Mouse (Mus musculus): ENCODE measurements around the gene Ppp1ca.

Gene Ppp1ca

DNA sequence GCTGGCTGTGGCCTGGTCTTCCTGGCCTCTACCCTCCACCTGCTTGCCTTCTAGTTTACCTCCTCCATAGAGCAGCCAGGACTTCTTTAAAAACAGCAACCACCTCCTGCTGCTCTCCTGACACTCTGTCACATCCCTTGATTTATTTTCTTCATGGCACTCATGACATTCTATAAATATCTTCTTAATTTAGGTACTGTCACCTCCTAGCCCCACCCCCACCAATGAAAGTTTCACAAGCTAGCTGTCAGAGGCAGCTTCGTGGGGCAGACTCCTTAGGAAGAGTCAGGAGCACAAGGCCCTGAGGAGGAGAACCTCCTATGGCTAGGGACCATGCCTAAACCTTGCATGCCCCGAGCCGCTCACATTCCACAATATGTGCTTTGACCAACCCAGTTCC lies 4.6 kb upstream of the Ppp1ca start:
- DNase-seq (ENCODE audit: low spot score) = no peak

DNA sequence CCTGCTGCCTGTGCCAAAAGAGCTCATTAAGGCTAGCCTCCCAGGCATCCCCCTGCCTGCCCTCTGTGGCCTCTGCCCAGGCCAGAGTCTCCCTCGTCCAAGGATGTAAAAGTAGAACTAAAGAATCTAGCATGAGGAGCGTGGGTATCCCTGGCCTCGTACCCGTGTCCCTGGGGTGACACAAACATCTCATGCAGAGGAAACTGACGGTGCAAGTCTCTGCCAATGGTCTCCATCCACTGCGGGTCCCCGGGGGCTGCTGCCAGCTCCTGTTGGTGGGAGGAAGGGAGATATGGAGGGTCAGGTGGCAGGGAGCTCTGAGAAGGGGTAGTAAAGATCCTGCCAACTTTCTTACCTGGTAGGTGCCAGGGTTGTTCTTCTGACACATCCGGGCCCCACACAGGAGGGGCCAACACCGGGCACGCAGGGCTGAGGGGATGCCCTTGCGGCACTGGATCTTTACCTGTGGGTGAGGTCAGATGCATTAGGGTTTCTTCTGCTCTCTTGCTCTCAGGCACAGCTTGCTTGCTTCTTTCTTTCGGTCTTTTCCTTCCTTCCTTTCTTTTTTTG lies 2.7 kb upstream of the Ppp1ca start:
- no peak for DNase-seq (ENCODE audit: low spot score)

DNA sequence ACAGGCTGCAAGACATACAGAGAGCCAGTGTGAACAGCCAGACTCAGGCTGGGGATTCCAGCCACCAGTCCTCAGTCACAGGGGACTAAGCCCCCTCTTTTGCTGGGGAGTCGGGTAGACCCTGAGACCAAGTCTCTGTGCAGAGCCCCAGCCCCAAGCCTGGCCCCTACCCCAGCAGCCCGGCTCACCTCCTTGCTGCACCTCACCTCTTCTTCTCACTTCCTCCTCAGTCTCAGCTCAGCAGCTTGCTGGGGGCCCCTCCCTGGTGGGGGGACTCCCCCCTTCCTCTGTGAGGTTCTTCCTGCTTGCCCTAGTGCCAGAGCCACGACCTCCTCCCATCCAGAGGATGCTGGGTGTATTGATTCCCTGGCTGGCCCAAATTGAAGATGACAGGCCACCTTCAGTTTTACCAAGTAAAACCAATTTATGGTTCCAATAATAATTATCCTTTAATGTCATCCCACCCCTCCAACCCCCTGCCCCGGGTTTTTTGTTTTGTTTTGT lies 982 bp upstream of the Ppp1ca start, which contains the start of gene Tbc1d10c:
Gene Tbc1d10c (minus strand): TSS at position 454 of the 504 bp plus-strand sequence.
- no peak for DNase-seq (ENCODE audit: low spot score)

DNA sequence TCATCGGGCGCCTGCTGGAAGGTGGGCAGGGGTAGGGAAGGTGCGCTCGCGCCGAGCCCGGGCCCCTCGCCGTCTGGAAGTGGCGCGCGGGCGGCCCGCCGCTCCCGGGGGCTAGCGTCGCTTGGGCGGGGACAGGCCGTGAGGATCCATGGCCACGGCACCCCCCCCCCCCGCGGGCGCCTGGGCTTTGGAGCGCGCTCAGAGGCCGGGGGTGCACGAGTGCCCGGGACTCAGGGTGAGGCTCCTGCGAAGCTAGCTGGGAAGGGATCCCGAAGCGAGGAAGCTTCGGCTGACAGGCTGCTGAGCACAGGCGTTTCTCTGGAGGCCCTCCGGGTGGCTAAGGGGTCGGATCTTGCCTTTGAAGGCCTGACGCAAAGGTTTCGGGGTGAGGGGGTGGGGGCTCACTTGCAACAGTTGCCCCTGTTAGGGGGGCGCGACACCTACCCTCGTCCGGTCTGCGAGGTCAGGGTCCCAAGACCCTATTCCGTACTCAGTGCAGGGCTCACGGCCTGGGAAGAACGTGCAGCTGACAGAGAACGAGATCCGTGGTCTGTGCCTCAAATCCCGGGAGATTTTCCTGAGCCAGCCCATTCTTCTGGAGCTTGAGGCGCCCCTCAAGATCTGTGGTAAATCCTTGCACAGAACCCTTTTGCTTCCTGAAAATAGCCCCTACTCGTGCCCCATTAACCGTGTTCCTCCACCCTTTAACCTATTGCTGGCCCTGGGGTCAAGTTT lies 553 bp downstream of the Ppp1ca start:
- no peak for DNase-seq (ENCODE audit: low spot score)

DNA sequence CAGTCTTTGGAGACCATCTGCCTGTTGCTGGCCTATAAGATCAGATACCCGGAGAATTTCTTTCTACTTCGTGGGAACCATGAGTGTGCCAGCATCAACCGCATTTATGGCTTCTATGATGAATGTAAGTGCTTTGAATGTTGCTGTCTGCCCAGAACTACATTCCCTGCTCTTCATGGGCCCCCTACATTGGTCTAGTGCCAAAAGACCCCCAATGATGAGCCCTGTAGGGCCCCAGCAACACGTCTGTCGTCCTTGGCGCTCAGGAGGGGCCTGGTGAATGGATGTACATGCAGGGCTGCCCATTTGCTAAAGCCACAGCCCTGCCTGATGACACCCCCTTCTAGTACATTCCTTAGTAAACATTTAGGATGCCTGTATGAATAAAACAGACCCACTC lies 1.3 kb downstream of the Ppp1ca start:
- no peak for DNase-seq (ENCODE audit: low spot score)

DNA sequence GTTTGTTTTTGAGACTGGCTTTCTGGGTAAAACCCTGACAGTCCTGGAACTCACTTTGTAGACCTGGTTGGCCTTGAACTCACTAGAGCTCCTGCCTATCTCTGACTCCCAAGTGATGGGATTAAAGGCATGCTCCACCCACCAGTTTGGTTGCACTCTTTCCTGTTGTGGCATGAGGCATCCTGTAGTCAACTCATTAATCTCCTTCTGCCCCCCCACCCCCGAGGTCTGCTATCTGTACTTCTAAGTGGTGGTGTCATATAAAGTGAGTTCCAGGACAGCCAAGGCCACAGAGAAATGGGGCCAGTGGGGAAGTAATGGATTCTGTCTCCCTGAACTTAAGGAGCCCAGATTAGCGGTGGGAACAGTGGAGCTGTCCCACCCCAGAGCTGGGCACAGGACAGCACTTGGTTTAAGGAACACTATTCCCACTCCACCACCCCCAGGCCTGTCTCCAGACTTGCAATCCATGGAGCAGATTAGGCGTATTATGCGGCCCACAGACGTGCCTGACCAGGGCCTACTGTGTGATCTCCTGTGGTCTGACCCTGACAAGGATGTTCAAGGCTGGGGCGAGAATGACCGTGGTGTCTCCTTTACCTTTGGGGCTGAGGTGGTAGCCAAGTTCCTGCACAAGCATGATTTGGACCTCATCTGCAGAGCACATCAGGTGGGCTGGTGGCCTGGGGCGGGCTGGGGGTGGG lies 2.3 kb downstream of the Ppp1ca start:
- no peak for DNase-seq (ENCODE audit: low spot score)

DNA sequence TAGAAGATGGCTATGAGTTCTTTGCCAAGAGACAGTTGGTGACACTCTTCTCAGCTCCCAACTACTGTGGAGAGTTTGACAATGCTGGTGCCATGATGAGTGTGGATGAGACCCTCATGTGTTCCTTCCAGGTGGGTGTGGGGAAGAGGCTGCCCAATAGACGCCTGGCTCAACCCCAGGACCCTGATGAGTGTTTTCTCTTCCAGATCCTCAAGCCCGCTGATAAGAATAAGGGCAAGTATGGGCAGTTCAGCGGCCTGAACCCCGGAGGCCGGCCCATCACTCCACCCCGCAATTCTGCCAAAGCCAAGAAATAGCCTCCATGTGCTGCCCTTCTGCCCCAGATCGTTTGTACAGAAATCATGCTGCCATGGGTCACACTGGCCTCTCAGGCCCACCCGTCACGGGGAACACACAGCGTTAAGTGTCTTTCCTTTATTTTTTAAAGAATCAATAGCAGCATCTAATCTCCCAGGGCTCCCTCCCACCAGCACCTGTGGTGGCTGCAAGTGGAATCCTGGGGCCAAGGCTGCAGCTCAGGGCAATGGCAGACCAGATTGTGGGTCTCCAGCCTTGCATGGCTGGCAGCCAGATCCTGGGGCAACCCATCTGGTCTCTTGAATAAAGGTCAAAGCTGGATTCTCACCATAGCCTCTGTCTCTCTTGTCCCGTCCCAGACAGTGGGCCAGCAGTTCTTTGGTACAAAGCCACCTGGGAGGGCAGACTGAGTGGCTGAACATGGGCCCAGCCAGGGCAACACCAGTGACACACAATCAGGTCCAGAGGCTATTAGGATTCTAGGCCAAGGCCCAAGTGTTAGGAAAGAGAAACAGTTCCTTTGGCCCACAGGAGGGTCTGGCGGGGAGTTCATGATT lies 3.1 kb downstream of the Ppp1ca start:
- no peak for DNase-seq (ENCODE audit: low spot score)

DNA sequence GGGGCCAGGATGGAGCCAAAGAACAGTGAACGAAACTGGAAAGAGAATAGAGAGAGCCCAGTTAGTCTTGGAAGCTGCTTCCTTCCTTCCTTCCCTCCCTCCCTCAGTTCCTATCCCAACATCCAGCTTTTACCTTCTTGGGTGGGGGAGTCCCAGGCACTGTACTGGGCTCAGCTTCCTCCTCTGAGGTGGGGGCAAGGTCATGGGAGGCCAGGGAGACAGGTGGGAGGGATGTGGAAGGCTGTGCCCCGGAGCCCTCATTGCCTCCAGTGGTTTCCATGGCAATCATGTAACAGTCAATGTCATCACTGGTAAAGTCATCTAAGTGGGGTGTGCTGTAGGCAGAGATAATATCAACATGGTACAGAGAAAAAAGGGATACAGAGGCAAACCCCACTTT lies 4.2 kb downstream of the Ppp1ca start:
- no peak for DNase-seq (ENCODE audit: low spot score)

DNA sequence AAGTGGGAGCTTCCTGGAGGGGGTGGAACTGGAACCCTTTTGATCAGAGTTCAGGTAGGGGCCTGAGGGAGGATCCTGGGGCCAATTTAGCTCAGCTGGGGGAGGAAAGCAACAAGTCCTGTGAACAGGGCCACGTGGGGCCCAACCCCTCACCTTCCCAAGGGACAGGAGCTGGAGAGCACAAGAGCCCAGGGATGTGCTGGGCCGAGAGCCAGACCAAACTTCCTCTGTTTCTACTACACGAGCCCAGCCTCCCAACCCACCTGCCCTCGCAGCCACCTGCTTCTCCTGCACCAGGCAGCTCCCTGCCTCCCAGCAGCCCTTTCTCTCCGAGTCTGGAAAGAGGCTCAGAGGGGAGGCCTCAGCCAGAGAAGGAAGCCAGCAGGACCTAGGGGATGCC lies 4.7 kb downstream of the Ppp1ca start:
- DNase-seq (ENCODE audit: low spot score) = no peak

DNA sequence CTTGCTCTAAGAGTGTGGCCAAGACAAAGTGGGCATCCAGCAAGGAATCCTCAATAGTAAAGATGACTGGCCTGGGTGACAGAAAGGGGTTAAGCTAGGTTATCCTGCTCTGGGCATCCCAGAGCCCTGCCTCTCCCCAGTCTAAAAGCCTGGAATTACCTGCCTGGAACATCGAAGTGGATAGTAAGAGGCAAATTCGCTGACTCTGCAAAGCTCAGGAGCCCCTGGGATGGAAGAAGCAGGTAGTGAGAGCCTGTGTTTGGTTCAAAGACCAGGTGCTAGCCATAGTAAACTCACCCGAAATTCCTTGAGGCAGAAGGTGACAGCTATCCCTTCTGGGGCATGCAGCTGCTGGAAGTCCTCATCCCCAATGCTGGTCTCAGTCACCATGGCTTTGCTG lies 5.3 kb downstream of the Ppp1ca start:
- no peak for DNase-seq (ENCODE audit: low spot score)

DNA sequence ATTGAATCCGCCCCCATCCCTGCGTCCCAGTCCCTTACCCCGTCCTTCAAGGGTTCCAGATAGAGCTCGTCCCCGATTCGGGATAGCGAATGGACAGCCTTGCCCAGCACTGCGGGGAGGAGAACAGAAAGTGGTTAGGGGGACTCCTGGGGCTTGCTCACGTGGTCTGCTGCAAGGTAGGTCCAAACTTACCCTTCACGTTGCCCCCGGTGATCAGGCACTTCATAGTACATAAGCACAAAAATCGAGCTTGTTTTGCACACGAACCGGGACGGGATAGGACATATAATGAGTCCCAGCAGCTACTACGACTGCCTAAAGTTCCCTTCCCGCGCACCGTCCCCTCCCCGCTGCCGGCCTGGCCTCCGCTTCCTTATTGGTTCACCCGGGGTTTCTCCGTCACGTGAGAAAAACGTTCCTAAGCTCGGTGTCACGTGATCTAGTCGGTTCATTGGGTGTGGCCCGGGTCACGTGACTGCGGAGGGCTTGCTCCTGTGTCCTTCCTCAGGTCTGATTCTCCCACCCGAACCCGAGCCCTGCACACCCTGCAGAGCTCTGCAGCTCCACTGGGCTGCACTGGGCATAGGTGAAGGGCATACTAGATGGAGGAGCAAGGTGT lies 9.5 kb downstream of the Ppp1ca start, which contains the start of gene Rad9a:
Gene Rad9a (minus strand): TSS at position 372 of the 619 bp plus-strand sequence.
- peak; percentile 93 for DNase-seq (ENCODE audit: low spot score)

DNA sequence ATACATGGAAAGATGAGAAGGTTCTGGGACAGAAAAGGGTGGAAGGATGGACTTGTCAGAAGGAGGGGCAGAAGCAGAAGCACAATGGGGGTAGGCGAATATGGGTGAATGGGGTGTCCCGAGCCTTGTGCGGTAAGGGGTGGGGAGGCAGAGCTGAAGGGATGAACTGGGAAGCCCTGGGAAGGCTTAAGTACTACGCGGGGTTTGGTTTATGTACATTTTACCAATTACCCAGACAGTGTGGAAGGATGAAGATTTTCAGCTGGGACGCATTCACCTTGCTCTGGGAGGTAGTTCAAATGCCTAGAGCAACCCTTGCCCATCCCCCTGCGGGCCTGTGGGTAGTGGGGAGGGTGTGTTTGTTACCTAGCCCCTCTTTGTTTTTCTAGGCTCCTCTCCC lies 10.3 kb downstream of the Ppp1ca start:
- no peak for DNase-seq (ENCODE audit: low spot score)

DNA sequence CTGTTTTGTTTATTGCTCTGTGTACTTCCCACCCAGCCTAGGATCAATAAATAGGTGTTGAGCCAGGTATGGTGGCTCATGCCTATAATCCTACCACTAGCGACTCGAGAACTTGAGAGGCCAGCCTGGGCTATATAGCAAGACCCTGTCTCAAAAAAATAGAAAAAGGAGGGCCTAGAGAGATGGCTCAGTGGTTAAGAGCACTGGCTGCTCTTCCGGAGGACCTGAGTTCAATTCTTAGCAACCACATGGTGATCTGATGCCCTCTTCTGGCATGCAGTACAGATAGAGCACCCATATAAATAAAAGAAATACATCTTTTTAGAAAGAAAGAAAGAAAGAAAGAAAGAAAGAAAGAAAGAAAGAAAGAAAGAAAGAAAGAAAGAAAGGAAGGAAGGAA lies 11.3 kb downstream of the Ppp1ca start:
- DNase-seq (ENCODE audit: low spot score) = no peak

DNA sequence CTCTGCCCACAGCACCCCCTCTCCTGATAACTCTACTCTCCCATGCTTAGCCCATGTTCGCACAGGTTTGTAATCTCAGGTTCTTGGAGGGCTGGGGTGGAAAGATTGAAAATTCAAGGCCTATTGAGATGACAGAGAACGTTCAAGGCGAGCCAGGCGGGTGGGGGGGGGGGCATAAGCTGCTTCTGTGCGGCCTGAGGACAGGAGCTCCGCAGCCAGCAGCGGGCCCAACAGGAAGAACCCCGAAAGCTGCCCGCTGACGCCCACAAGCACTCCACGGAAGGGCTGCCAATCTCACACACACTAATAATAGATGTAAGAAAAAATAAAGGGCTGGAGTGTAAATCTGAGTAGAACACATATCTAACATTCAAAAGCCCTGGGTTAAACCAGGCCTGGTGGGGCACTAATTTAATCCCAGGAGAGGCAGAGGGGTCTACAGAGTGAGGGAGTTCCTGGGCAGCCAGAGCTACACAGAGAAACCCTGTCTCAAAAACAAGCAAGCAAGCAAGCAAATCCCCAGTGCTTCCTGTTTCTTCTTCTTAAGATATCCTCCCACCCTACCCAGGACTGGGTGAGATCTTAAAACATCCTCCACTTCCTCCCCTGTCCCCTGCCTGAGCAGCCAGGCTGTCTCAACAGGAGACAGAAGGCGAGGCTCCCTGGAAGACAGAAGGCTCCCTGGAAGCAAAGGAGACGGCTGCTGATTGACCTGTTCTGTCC lies 11.9 kb downstream of the Ppp1ca start:
- no peak for DNase-seq (ENCODE audit: low spot score)

DNA sequence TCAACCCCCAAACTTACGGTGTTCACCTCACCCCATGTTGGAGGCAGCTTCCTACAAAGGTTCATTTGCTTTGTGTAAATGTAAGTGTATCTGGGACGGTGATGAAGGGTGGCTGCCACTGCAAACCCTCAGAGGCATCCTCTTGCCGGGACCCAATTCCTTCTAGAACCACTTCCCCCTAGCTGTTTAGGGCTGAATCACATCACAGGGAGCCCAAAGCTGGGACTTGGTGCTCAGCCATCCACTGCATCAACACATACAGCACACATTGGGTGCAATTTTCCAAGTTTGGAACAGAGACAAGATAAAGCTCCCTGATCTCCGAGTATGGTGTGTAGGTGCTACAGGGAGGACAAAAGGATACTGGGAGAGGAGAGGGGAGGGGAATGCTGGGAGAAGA lies 13.0 kb downstream of the Ppp1ca start:
- no peak for DNase-seq (ENCODE audit: low spot score)

DNA sequence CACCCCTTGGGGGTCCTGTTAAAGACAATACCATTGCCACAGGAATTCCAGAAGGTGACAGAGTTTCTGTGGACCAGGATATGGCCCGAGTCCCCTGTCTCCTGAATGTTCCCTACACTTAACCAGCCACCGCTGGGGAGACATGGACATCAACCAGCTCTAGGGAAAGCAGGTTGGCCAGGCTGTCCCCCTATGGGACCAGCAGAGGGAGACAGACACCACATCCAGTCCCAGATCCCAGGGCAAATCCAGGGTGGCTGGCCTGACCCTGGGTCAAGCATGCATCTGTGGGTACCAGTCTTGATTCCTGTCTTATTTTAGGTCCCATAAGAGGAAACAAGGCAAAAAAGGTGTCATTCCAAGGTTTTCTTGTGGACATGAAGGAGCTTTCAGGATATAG lies 15.1 kb downstream of the Ppp1ca start:
- no peak for DNase-seq (ENCODE audit: low spot score)

DNA sequence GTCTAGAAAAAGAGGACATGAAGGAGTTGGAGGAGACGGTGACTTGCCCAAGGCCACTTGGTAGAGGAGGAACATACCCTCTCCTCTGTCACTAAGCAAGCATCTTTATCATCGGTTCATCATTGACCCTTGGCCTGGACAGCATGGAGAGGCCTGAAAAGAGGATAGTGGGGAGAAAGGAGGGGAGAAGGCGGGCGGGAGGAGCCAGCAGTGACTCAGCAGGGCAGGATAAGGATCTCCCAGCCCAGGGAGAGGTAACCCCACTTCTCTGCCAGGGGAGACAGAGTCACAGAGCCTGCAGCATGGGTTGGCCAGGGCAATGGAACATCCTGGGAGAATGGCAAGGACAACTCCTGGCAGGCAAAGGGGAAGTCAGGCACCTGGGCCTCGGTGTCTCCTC lies 16.7 kb downstream of the Ppp1ca start:
- no peak for DNase-seq (ENCODE audit: low spot score)

DNA sequence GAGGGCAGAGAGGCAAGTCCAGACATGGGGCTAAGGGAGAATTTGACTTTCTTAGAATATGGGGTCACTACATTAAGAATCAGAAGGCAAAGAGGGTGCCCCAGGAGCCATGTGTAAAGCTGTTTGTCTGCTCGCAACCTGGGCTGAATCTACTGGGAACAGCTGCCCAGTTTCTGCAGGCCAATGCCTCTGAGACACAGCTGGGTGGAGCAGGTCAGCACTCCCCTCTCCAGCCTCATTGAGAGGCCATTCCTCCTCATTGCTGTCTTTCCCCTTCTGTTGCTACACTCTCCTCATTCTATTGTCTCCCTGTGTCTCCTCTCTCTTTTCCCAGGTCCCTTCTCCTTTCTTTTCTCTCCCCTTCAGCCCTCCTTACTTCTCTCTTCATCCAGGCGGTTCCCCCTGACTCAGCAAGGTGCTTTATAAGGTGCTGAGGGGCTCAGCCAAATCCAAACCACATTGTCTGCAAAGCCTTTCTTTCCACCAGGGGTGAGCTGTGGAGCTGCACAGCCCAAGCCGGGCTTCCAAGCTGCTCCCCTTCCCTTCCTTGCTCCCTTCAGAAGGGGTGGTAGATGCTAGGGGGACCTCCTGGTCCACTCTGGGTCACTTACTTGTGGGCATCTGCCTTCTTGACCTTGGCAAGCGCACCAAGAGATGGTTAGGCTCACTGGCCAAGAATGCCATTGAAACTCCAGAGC lies 20.2 kb downstream of the Ppp1ca start:
- DNase-seq (ENCODE audit: low spot score) = no peak

DNA sequence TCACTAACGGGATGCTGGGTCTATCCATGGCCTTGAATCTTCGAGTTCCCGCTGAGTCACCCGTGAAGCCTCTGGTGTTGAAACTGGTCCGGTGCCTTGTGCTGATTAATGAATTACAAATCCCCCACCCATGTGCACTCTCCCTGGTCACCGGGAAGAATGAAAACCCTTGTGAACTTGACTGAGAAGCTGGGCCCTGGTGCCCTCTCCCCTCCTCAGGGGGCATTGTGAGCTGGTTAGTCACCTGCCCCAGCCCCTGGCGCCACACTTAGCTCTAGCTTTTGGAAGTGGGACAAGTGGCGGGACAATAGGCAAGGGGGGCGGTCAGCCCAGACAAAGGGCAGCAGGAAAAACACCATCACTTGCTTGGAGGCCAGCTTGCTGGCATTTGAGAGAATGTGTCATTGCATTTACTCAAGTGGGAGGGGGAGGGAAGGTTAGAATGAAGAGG lies 21.7 kb downstream of the Ppp1ca start:
- no peak for DNase-seq (ENCODE audit: low spot score)

DNA sequence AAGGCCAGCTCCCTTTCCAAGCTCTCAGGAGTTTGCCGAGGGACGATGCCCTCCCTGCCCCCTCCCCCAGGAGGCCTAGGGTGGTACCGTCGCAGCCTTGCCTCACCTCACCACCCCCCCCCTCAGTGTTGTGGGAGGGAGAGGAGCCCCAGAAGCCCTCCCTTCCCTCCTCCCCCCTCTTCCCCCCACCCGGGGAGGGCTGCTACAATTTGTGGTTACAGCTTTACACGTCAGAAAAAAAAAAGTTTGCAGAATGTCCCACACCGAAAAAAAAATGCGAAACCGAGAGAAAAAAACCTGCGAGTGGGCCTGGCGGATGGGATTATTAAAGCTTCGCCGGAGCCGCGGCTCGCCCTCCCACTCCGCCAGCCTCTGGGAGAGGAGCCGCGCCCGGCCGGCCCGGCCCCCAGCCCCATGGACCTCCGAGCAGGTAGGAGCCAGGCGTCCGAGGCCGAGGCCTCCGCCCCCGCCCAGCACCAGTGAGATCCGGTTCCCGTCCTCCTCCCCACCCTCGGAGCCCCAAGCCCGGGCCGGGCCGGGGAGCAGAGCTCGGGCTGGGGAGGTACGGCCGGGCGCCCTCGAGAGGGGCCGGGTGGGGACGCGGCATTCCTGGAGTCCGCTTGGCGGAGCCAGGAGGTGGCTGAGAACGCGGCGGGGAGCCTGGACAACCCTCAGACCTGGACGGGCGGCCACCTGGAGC lies 22.4 kb downstream of the Ppp1ca start, which contains the start of the genes Clcf1 and AC109138.7:
Gene Clcf1 (plus strand): TSS at position 168 of the 700 bp plus-strand sequence.
Gene AC109138.7 (plus strand): TSS at position 287 of the 700 bp plus-strand sequence.
- DNase-seq (ENCODE audit: low spot score) = no peak
